Mouse (Mus musculus): ENCODE data around the gene Mettl16. TPM values are rescaled to one million over a fixed set of nuclear protein-coding genes. Genes with fewer than 3 reads are reported as not detected.

Mettl16 gene
- 54.8 and 55.4 TPM in 2 replicates for polyA plus RNA-seq (2015; fragmentation: Nextera tagmentation; extraction: Ambion mirVana)

- Histone ChIP-seq H3K27me3 (no peaks in the 10 kb centered on the region), H3K4me1 (peaks cover 16% of the 10 kb centered on the region), H3K36me3 (peaks cover 26% of the 10 kb centered on the region), H3K9me3 (replicated peaks) (no peaks in the 10 kb centered on the region), H3K9ac (peak within 1 kb of the TSS; percentile 71), H3K4me3 (replicated peaks) (peak within 1 kb of the TSS; percentile 81), H3K4me2 (peak within 1 kb of the TSS; percentile 72), H3K27ac (peak within 1 kb of the TSS; percentile 97)
- peak; percentile 97 for ATAC-seq (replicated peaks; ENCODE audit: low FRiP score)
- WGBS, result under 1% methylated on average over 43 of the region's 43 CpGs
Observed at GRCm38 (mm10) chr11:74770595-74771207, at the start of gene Mettl16. Mettl16 (plus strand) TSS chr11:74770830.

- Histone ChIP-seq H3K9ac (no peak overlapping the region), H3K36me3 (no peaks in the 10 kb centered on the region), H3K4me3 (replicated peaks) (no peak overlapping the region), H3K27ac (no peak overlapping the region), H3K27me3 (no peaks in the 10 kb centered on the region), H3K4me1 (peaks cover 27% of the 10 kb centered on the region), H3K4me2 (0 out of 2 replicates have a peak overlapping the region, but pooled peaks have one; percentile 8), H3K9me3 (replicated peaks) (no peaks in the 10 kb centered on the region)
- 63% methylated on average over 2 of the region's 2 CpGs for WGBS
- ATAC-seq (replicated peaks; ENCODE audit: low FRiP score), result no peak
Observed at GRCm38 (mm10) chr11:74721141-74721540, 49.5 kb upstream of the Mettl16 start.

GRCm38 (mm10) chr11:74721971-74722370, 48.7 kb upstream of the Mettl16 start:
- Histone ChIP-seq H3K27ac (no peak overlapping the region), H3K4me2 (peak overlapping the region; percentile 55), H3K27me3 (no peaks in the 10 kb centered on the region), H3K9ac (0 out of 2 replicates have a peak overlapping the region, but pooled peaks have one; percentile 24), H3K4me3 (replicated peaks) (peak overlapping the region; percentile 33), H3K4me1 (peaks cover 23% of the 10 kb centered on the region), H3K9me3 (replicated peaks) (no peaks in the 10 kb centered on the region), H3K36me3 (no peaks in the 10 kb centered on the region)
- no peak for ATAC-seq (replicated peaks; ENCODE audit: low FRiP score)
- 33% methylated on average over 3 of the region's 3 CpGs for WGBS

- Histone ChIP-seq H3K4me2 (peak overlapping the region; percentile 69), H3K9me3 (replicated peaks) (no peaks in the 10 kb centered on the region), H3K9ac (peak overlapping the region; percentile 99), H3K36me3 (no peaks in the 10 kb centered on the region), H3K4me1 (peaks cover 22% of the 10 kb centered on the region), H3K27ac (peak overlapping the region; percentile 100), H3K4me3 (replicated peaks) (peak overlapping the region; percentile 93), H3K27me3 (no peaks in the 10 kb centered on the region)
- under 1% methylated on average over 63 of the region's 75 CpGs for WGBS
- peak; percentile 90 for ATAC-seq (replicated peaks; ENCODE audit: low FRiP score)
Observed at GRCm38 (mm10) chr11:74723357-74724234, 47.0 kb upstream of the Mettl16 start.

- H3K36me3 ChIP-seq, result no peaks in the 10 kb centered on the region
- peak; percentile 99 for ATAC-seq (replicated peaks; ENCODE audit: low FRiP score)
- no peaks in the 10 kb centered on the region for H3K9me3 ChIP-seq (replicated peaks)
- no peaks in the 10 kb centered on the region for H3K27me3 ChIP-seq
- under 1% methylated on average over 56 of the region's 56 CpGs for WGBS
- H3K27ac ChIP-seq, result peak within 1 kb of the TSS; percentile 100
- peaks cover 22% of the 10 kb centered on the region for H3K4me1 ChIP-seq
- peak within 1 kb of the TSS; percentile 99 for H3K9ac ChIP-seq
- peak within 1 kb of the TSS; percentile 93 for H3K4me3 ChIP-seq (replicated peaks)
- peak within 1 kb of the TSS; percentile 69 for H3K4me2 ChIP-seq
Observed at GRCm38 (mm10) chr11:74724235-74724791, 46.3 kb upstream of the Mettl16 start, which contains the start of gene Pafah1b1. Pafah1b1 (minus strand) TSS chr11:74724670.

- Histone ChIP-seq H3K4me2 (peak overlapping the region; percentile 69; the same call in 1 of the 2 replicates), H3K9ac (no peak overlapping the region), H3K27ac (no peak overlapping the region), H3K36me3 (no peaks in the 10 kb centered on the region), H3K4me3 (replicated peaks) (no peak overlapping the region), H3K9me3 (replicated peaks) (no peaks in the 10 kb centered on the region), H3K4me1 (peaks cover 17% of the 10 kb centered on the region), H3K27me3 (no peaks in the 10 kb centered on the region)
- no peak for ATAC-seq (replicated peaks; ENCODE audit: low FRiP score)
- WGBS, result 77% methylated on average over 5 of the region's 5 CpGs
Observed at GRCm38 (mm10) chr11:74725181-74725580, 45.4 kb upstream of the Mettl16 start.

GRCm38 (mm10) chr11:74734917-74735316, 35.7 kb upstream of the Mettl16 start:
- no peak for ATAC-seq (replicated peaks; ENCODE audit: low FRiP score)
- H3K27ac ChIP-seq, result no peak overlapping the region
- no peaks in the 10 kb centered on the region for H3K27me3 ChIP-seq
- no peak overlapping the region for H3K4me2 ChIP-seq
- H3K9me3 ChIP-seq (replicated peaks), result no peaks in the 10 kb centered on the region
- H3K4me1 ChIP-seq, result no peaks in the 10 kb centered on the region
- WGBS, result 25% methylated on average over 7 of the region's 7 CpGs
- no peak overlapping the region for H3K4me3 ChIP-seq (replicated peaks)
- no peak overlapping the region for H3K9ac ChIP-seq
- H3K36me3 ChIP-seq, result no peaks in the 10 kb centered on the region

- WGBS, result 65% methylated on average over 3 of the region's 3 CpGs
- Histone ChIP-seq H3K4me1 (no peaks in the 10 kb centered on the region), H3K27me3 (no peaks in the 10 kb centered on the region), H3K9me3 (replicated peaks) (no peaks in the 10 kb centered on the region), H3K4me3 (replicated peaks) (no peak overlapping the region), H3K27ac (no peak overlapping the region), H3K9ac (no peak overlapping the region), H3K36me3 (no peaks in the 10 kb centered on the region), H3K4me2 (no peak overlapping the region)
- no peak for ATAC-seq (replicated peaks; ENCODE audit: low FRiP score)
Observed at GRCm38 (mm10) chr11:74737861-74738260, 32.8 kb upstream of the Mettl16 start.

- no peak overlapping the region for H3K4me3 ChIP-seq (replicated peaks)
- H3K4me1 ChIP-seq, result no peaks in the 10 kb centered on the region
- H3K36me3 ChIP-seq, result no peaks in the 10 kb centered on the region
- no peak overlapping the region for H3K4me2 ChIP-seq
- H3K9me3 ChIP-seq (replicated peaks), result no peaks in the 10 kb centered on the region
- no peak overlapping the region for H3K27ac ChIP-seq
- no peak overlapping the region for H3K9ac ChIP-seq
- no peak for ATAC-seq (replicated peaks; ENCODE audit: low FRiP score)
- 49% methylated on average over 4 of the region's 4 CpGs for WGBS
- no peaks in the 10 kb centered on the region for H3K27me3 ChIP-seq
Observed at GRCm38 (mm10) chr11:74748022-74748421, 22.6 kb upstream of the Mettl16 start.

- Histone ChIP-seq H3K4me2 (no peak overlapping the region), H3K27ac (no peak overlapping the region), H3K4me3 (replicated peaks) (no peak overlapping the region), H3K27me3 (no peaks in the 10 kb centered on the region), H3K4me1 (no peaks in the 10 kb centered on the region), H3K9me3 (replicated peaks) (no peaks in the 10 kb centered on the region), H3K9ac (no peak overlapping the region), H3K36me3 (no peaks in the 10 kb centered on the region)
- ATAC-seq (replicated peaks; ENCODE audit: low FRiP score), result no peak
- 74% methylated on average over 13 of the region's 13 CpGs for WGBS
Observed at GRCm38 (mm10) chr11:74749241-74749640, 21.4 kb upstream of the Mettl16 start.

- Histone ChIP-seq H3K4me1 (no peaks in the 10 kb centered on the region), H3K27me3 (no peaks in the 10 kb centered on the region), H3K36me3 (no peaks in the 10 kb centered on the region), H3K9me3 (replicated peaks) (no peaks in the 10 kb centered on the region), H3K9ac (no peak overlapping the region), H3K27ac (no peak overlapping the region), H3K4me2 (no peak overlapping the region), H3K4me3 (replicated peaks) (no peak overlapping the region)
- WGBS, result 78% methylated on average over 7 of the region's 7 CpGs
- no peak for ATAC-seq (replicated peaks; ENCODE audit: low FRiP score)
Observed at GRCm38 (mm10) chr11:74750662-74751351, 19.8 kb upstream of the Mettl16 start.
